Mouse (Mus musculus) bone marrow macrophage, adult 2 months (primary cell): ENCODE measurements at regions not wholly inside any gene's neighbourhood (a gene's known extent, or its start where the extent isn't known, plus 50 kb on each side); places are given as distances from the start of the nearest gene placed in this dataset.

ENCODE experiments used
- CTCF ChIP-seq: IDR thresholded peaks from 2 replicates; pipeline ENCODE4 v1.5.1; 2012; ENCODE audit warnings: low read depth, mild to moderate bottlenecking, low read length, moderate library complexity
- POLR2A ChIP-seq: IDR thresholded peaks from 2 replicates; pipeline ENCODE4 v1.6.1; 2012; ENCODE audit warnings: mild to moderate bottlenecking, low read depth, low read length, borderline replicate concordance

DNA sequence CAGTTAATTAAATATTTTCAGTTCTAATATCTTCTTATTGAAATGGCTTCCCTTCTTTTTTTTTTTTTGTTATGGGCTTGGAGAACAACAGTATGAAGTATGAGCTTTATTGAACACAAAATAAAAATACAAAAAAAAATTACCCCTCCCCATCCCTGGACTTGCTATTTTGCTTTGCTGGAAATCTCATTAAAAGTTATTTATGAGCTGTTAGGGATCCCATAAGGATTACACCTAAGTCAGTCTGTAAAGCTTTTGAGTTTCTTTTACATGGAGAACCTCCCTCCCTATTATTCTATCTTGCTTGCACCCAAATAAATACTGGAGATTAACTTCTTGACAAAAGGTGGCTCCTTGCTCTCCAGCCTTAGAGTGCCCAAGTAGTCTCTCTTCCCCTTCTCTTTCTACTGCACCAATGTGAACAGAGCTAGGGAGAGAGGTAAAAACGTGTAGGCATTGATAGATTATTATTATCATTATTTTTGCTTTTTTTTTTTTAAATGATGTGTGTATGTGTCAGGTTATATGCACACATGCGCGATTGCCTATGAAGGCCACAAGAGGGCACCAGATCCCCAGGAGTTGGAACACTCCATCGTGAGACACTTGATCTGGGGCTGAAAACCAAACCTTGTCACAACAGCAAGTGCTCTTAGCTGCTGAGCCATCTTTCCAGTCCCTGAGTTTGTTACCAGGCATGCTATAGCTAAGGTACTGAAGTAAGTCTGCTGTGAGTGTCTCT is 186.6 kb upstream of the Habp2 start:
- 0 out of 2 replicates have a peak, but pooled peaks have one; percentile 17 for TF ChIP-seq CTCF
- TF ChIP-seq POLR2A = no peak
